In the genomic region with DNA sequence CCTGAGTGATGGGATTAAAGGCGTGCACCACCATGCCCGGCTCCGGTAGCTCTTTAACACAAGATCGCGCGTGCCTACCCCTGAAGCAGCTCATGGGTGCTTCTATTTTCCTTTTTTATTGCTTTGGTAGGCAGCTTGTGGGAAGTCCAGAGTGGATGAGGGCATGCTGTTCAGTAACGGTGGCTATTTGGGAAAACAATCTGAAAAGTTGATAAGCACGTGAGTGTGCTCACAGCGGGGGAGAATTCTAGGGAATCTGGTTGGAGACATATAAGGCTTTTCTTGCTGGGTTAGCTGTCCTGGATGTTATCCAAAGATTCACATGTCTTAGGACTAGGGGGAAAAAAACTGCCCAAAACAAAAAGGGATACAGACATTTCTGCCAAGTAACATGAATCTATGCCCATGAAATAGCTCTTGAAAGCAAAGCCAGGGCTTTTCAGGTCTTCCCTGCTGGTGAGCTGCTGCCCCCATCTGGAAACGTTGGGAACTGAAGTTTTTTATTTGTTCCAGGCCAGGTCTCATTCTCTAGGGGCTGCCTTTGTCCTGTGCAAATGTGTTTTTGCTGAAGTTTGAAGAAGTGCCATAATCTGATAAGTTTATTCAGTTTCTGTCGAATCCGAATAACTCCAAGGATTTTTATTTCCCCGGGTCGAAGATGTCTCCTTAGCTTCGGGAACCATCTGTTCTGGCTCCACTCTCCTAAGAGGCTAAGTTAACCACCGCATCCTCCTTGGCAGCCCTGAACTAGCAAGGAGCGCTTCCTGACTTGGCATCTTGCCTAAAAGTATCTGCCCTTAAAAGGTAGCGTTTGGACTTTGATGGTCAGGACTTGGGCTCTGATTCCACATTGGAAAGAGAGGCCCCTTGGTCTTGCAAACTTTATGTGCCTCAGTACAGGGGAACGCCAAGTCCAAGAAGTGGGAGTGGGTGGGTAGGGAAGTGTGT, we compare ENCODE assay signal across 9 mouse cellular contexts. TPM values are rescaled to one million over a fixed set of nuclear protein-coding genes. Genes with fewer than 3 reads are reported as not detected.
A peak's percentile ranks its signal among the peaks of the same experiment; 100 is the strongest.
DNase-seq lines count a peak whose midpoint lies in the region; ATAC-seq and TF ChIP-seq lines count a peak whose summit lies in the region.
"Had no signal": no experiment of that assay in that cellular context is flagged by ENCODE, and none has a peak within 500 bp of the region (broad histone marks: within the 10 kb centered on the region; RNA-seq: fewer than 3 reads in every experiment).

No protein-coding gene starts in this region.

- H3K36me3 ChIP-seq in MEL (ENCODE audit: control insufficient read depth in 1 of 2, insufficient read depth in 2 of 2, low read length in 2 of 2) = peaks cover 0 to 4% of the 10 kb centered on the region in 2 experiments; a peak in 2 of 4 replicates
- H3K36me3 ChIP-seq in forebrain, embryonic 14.5 days (ENCODE audit: control insufficient read depth, insufficient read depth, low read length) = no peaks in the 10 kb centered on the region

- H3K4me3 ChIP-seq in MEL (ENCODE audit: control insufficient read depth in 1 of 2, insufficient read depth in 1 of 2, low read depth in 2 of 2, low read length in 2 of 2) = no peak overlapping the region
- H3K4me3 ChIP-seq in forebrain, embryonic 14.5 days (ENCODE audit: low read depth, low read length) = no peak overlapping the region
- no peak overlapping the region for H3K4me3 ChIP-seq in lung, adult 2 months (replicated peaks; ENCODE audit: extremely low read depth, low read depth, low read length)
- H3K4me3 ChIP-seq: megakaryocyte, embryonic 14.5 days had no signal

- TF ChIP-seq EP300 in MEL (IDR thresholded peaks at IDR 0.05; ENCODE audit: low read depth in 1 of 2, low read length in 2 of 2) = no peak

- no peaks in the 10 kb centered on the region for H3K9me3 ChIP-seq in MEL (replicated peaks; ENCODE audit: insufficient read depth, low read length)
- no peaks in the 10 kb centered on the region for H3K9me3 ChIP-seq in forebrain, embryonic 14.5 days (replicated peaks; ENCODE audit: control insufficient read depth, low read length)
- H3K9me3 ChIP-seq: megakaryocyte, embryonic 14.5 days had no signal

- H3K4me1 ChIP-seq in MEL (ENCODE audit: control insufficient read depth in 1 of 2, insufficient read depth in 2 of 2, low read length in 2 of 2) = peaks cover 0 to 7% of the 10 kb centered on the region in 2 experiments; a peak in 1 of 4 replicates
- H3K4me1 ChIP-seq in forebrain, embryonic 14.5 days (ENCODE audit: control insufficient read depth, insufficient read depth, low read length) = no peaks in the 10 kb centered on the region
- H3K4me1 ChIP-seq in lung, adult 2 months (ENCODE audit: control insufficient read depth, insufficient read depth, low read length) = no peaks in the 10 kb centered on the region

- no peaks in the 10 kb centered on the region for H3K27me3 ChIP-seq in MEL (ENCODE audit: control insufficient read depth in 1 of 2, insufficient read depth in 2 of 2, low read length in 2 of 2)
- no peaks in the 10 kb centered on the region for H3K27me3 ChIP-seq in forebrain, embryonic 14.5 days (replicated peaks; ENCODE audit: control insufficient read depth, insufficient read depth, low read length)

- peak; percentile 98 for TF ChIP-seq RAD21 in MEL (IDR thresholded peaks at IDR 0.05; ENCODE audit: low read depth, low read length)

- no peak overlapping the region for H3K27ac ChIP-seq in MEL (ENCODE audit: control insufficient read depth, low read depth, low read length)
- H3K27ac ChIP-seq in forebrain, embryonic 14.5 days (ENCODE audit: low read depth, low read length) = no peak overlapping the region

- peak; percentile 81 to 93 (median 84) for TF ChIP-seq CTCF in MEL (IDR thresholded peaks at IDR 0.05 in 2 of 3, conservative IDR thresholded peaks at IDR 0.05 in 1 of 3; ENCODE audit: control insufficient read depth in 1 of 3, insufficient read depth in 1 of 3, low read depth in 2 of 3, low read length in 3 of 3, poor library complexity in 1 of 3, severe bottlenecking in 1 of 3)
- TF ChIP-seq CTCF in lung, adult 2 months (IDR thresholded peaks at IDR 0.05; ENCODE audit: insufficient read depth, low read length) = peak; percentile 74

- 60% methylated on average over 19 of the region's 19 CpGs for WGBS in forebrain, embryonic 14.5 days
- WGBS in large intestine, adult 2 months = 37% methylated on average over 19 of the region's 19 CpGs
- 48% methylated on average over 19 of the region's 19 CpGs for WGBS in lung, adult 2 months

- no peak overlapping the region for H3K9ac ChIP-seq in MEL (ENCODE audit: control insufficient read depth, low read depth, low read length, poor library complexity, severe bottlenecking)
- no peak overlapping the region for H3K9ac ChIP-seq in forebrain, embryonic 14.5 days (ENCODE audit: low read length)

- intact Hi-C loops in heart, postnatal 10 days (cut with DNase I) = loop anchor here (2.0 to 5.0 kb wide), 6 partner anchors 114 to 862 kb away; a partner anchor contains a TSS

- no peaks in the 10 kb centered on the region for H3K79me2 ChIP-seq in MEL (ENCODE audit: control insufficient read depth, insufficient read depth, low read length, poor library complexity)

- H3K4me2 ChIP-seq in forebrain, embryonic 14.5 days (ENCODE audit: low read length) = no peak overlapping the region

- peak; percentile 80 for DNase-seq in MEL (ENCODE audit: low read depth, low spot score)
- DNase-seq in forebrain, embryonic 14.5 days (ENCODE audit: low spot score) = peak; percentile 89
- DNase-seq in heart, postnatal 10 days = peak; percentile 87 to 91
- peak; percentile 64 for DNase-seq in large intestine, adult 2 months (ENCODE audit: low read depth, low spot score)
- DNase-seq in lung, adult 2 months = peak; percentile 54
- DNase-seq in ovary, postnatal 14 days (ENCODE audit: low spot score) = peak; percentile 89
- DNase-seq in thymus, postnatal 25 days = peak; percentile 71

- ATAC-seq in cerebellum, adult (ENCODE audit: insufficient number of reproducible peaks, low FRiP score, low TSS enrichment) = 0 out of 2 replicates have a peak, but pooled peaks have one; percentile 70
- peak; percentile 87 for ATAC-seq in forebrain, embryonic 14.5 days

- no peak for TF ChIP-seq POLR2A in MEL (IDR thresholded peaks at IDR 0.05; ENCODE audit: control insufficient read depth in 1 of 2, insufficient read depth in 1 of 2, low read depth in 1 of 2, low read length in 2 of 2, poor library complexity in 1 of 2)
- TF ChIP-seq POLR2A in lung, adult 2 months (IDR thresholded peaks at IDR 0.05; ENCODE audit: borderline replicate concordance, extremely low read depth, low read depth, low read length) = no peak

TF ChIP-seq in MEL, 35 proteins besides CTCF, POLR2A, EP300 and RAD21:
- no peak for TF ChIP-seq HCFC1 (IDR thresholded peaks at IDR 0.05; ENCODE audit: low read depth, low read length)
- TF ChIP-seq NELFE (IDR thresholded peaks at IDR 0.05; ENCODE audit: low read depth, low read length) = no peak
- peak; percentile 94 for TF ChIP-seq SMC3 (IDR thresholded peaks at IDR 0.05; ENCODE audit: low read depth, low read length)
- TF ChIP-seq JUND (IDR thresholded peaks at IDR 0.05; ENCODE audit: low read depth, low read length) = no peak
- peak; percentile 91 for TF ChIP-seq ZC3H11A (IDR thresholded peaks at IDR 0.05; ENCODE audit: low read depth, low read length)
- TF ChIP-seq TAL1 (IDR thresholded peaks at IDR 0.05; ENCODE audit: low read length) = no peak
- TF ChIP-seq TCF12 (IDR thresholded peaks at IDR 0.05; ENCODE audit: low read depth, low read length) = no peak
- no peak for TF ChIP-seq MAZ (IDR thresholded peaks at IDR 0.05; ENCODE audit: low read depth, low read length)
- 0 out of 2 replicates have a peak, but pooled peaks have one; percentile 27 for TF ChIP-seq ZNF384 (IDR thresholded peaks at IDR 0.05; ENCODE audit: low read depth, low read length)
- no peak for TF ChIP-seq NRF1 (IDR thresholded peaks at IDR 0.05; ENCODE audit: insufficient read depth, low read depth, low read length, poor library complexity, severe bottlenecking)
- no peak for TF ChIP-seq SIN3A (IDR thresholded peaks at IDR 0.05; ENCODE audit: low read length)
- TF ChIP-seq BHLHE40 (IDR thresholded peaks at IDR 0.05; ENCODE audit: borderline replicate concordance, low read depth, low read length) = peak; percentile 39; the same call in 1 of the 2 replicates
TF ChIP-seq in MEL: peak in this region for 4.

RNA-seq across cellular contexts. Expression of a gene that starts 24.8 kb away (rescaled TPM):
- 0.07 TPM in 1 of 2 replicates, not detected in the other for total RNA-seq in MEL (2012; rRNA removed)
- polyA plus RNA-seq in MEL (2012; ENCODE audit: insufficient read depth in 1 of 2, insufficient read length in 2 of 2, low read depth in 1 of 2, low replicate concordance in 2 of 2, missing spikeins in 1 of 2) = not detected
- polyA plus RNA-seq in forebrain, embryonic 14.5 days (2014; fragmentation: Nextera tagmentation; extraction: Ambion mirVana) = 0.11 and 0.18 TPM in 2 replicates
- total RNA-seq in heart, postnatal 10 days (2021) = not detected
- 1.3 TPM in 1 of 2 replicates, not detected in the other for polyA plus RNA-seq in large intestine, adult 2 months (2012; rRNA removed)
- 0.15 TPM in 1 of 2 replicates, not detected in the other for polyA plus RNA-seq in lung, adult 2 months (2012; rRNA removed)
